Mouse (Mus musculus) brown adipose tissue, adult 24 weeks (tissue): ENCODE data around the gene Pkn2. TPM values are rescaled to one million over a fixed set of nuclear protein-coding genes. Genes with fewer than 3 reads are reported as not detected.

Source experiments
- polyA plus RNA-seq: library from polyadenylated mRNA; stranded (reverse); fragments of >200 nt; gene quantifications from 2 replicates; pipeline ENCODE4 v1.2.4, GENCODE M21; 2012; ENCODE audit not compliant: missing spikeins, insufficient read depth, insufficient read length

Gene Pkn2
- polyA plus RNA-seq, 1 experiment: 19.8 TPM

Other genes with a start within 250 kb of the Pkn2 start
- gene Kyat3, start 181.0 kb downstream of the Pkn2 start, polyA plus RNA-seq: 50.5 and 64.1 TPM in 2 replicates
- gene Gtf2b, start 117.0 kb downstream of the Pkn2 start, polyA plus RNA-seq: 24.0 and 27.2 TPM in 2 replicates